Mouse (Mus musculus) small intestine, adult 2 months (tissue): ENCODE data around the gene Vta1.

Experiments used
- CTCF ChIP-seq: fragments of 200-500 bp; IDR thresholded peaks from 2 replicates; pipeline ENCODE4 v1.5.1; 2012; ENCODE audit warnings: low read depth, mild to moderate bottlenecking, control low read depth, inconsistent platforms, low read length, moderate library complexity, mixed read lengths; ENCODE audit not compliant: insufficient replicate concordance, insufficient read length; ENCODE audit errors: extremely low read depth
- POLR2A ChIP-seq: fragments of 200-500 bp; IDR thresholded peaks from 2 replicates; pipeline ENCODE4 v1.6.1; 2012; ENCODE audit warnings: low read depth, mild to moderate bottlenecking, control low read depth, inconsistent platforms, low read length, moderate library complexity

DNA sequence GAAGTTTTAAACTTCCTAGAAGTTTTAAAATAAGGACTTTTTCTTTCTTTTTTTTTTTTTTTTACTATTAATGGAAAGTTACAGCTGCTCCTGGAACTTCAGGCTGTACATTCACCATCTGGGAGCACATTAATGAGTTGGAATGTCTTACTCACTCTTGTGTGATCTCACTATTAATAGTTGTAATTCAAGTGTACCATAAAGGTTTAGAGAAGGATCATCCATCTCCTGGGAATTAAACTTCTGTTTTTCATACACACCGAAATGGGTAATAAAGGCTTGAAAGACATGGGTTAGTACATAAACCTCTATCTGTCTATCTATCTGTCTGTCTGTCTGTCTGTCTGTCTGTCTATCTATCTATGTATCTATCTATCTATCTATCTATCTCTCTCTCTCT lies 87.1 kb downstream of the Vta1 start:
- TF ChIP-seq POLR2A (no peak), CTCF (no peak)
